25 mouse cellular contexts compared by ENCODE assay signal in the genomic region with DNA sequence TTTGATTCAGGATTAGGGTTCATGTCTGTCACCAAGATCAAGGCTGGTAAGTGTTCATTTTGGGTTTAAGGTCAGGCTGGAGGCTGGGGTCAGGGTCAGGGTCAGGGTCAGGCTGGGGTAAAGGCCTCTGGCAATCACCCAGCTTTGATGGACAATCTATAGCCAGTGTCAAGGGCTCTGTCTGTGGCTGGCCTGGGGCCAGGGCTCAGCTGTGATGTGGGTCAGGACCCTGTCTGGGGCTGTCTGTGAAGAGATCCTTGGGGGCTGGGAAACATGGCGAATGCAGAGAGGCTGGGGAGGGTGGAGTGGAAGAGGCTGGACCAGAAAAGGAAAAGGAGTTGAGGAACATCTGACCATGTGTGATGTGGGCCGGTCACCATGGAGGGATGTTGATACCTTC. TPM values are rescaled to one million over a fixed set of nuclear protein-coding genes. Genes with fewer than 3 reads are reported as not detected.
DNase-seq lines count a peak whose midpoint lies in the region; ATAC-seq and TF ChIP-seq lines count a peak whose summit lies in the region.
"Had no signal": no experiment of that assay in that cellular context is flagged by ENCODE, and none has a peak within 500 bp of the region (broad histone marks: within the 10 kb centered on the region; RNA-seq: fewer than 3 reads in every experiment).

No protein-coding gene starts in this region.

- DNase-seq in forebrain, embryonic 10.5 days (ENCODE audit: extremely low spot score, low spot score) = no peak
- DNase-seq in hindbrain, postnatal 0 days (ENCODE audit: low spot score) = no peak
- DNase-seq in lung, postnatal 10 days = peak; percentile 21
- no peak for DNase-seq in lung, postnatal 25 days (ENCODE audit: low spot score)
- DNase-seq in gastrocnemius, postnatal 36 days = no peak
- DNase-seq: cerebellum, adult 18-20 months; cerebellum, postnatal 14 days; gastrocnemius, postnatal 14 days; kidney, postnatal 14 days; layer of hippocampus, postnatal 36 days; right cerebral cortex, adult 18-20 months; right cerebral cortex, postnatal 4 days; thymus, postnatal 25 days had no signal

- peak overlapping the region; percentile 91; the same call in 1 of the 2 replicates for H3K27ac ChIP-seq in forebrain, embryonic 10.5 days
- H3K27ac ChIP-seq in forebrain, embryonic 12.5 days = no peak overlapping the region
- peak overlapping the region; percentile 25; the same call in 1 of the 2 replicates for H3K27ac ChIP-seq in hindbrain, embryonic 13.5 days
- H3K27ac ChIP-seq in hindbrain, postnatal 0 days = no peak overlapping the region
- no peak overlapping the region for H3K27ac ChIP-seq in liver, embryonic 15.5 days (replicated peaks)

- no peak overlapping the region for H3K4me2 ChIP-seq in forebrain, embryonic 12.5 days
- no peak overlapping the region for H3K4me2 ChIP-seq in hindbrain, embryonic 13.5 days
- H3K4me2 ChIP-seq in hindbrain, postnatal 0 days (ENCODE audit: low read depth, low read length) = no peak overlapping the region
- H3K4me2 ChIP-seq in liver, embryonic 15.5 days = no peak overlapping the region
- H3K4me2 ChIP-seq: embryonic facial prominence, embryonic 15.5 days; hindbrain, embryonic 15.5 days; intestine, embryonic 15.5 days; midbrain, embryonic 12.5 days; stomach, embryonic 15.5 days had no signal

- no peak overlapping the region for H3K9ac ChIP-seq in forebrain, embryonic 12.5 days
- no peak overlapping the region for H3K9ac ChIP-seq in hindbrain, embryonic 13.5 days
- no peak overlapping the region for H3K9ac ChIP-seq in hindbrain, postnatal 0 days (replicated peaks; ENCODE audit: low read length)
- no peak overlapping the region for H3K9ac ChIP-seq in liver, embryonic 15.5 days
- H3K9ac ChIP-seq: embryonic facial prominence, embryonic 15.5 days; hindbrain, embryonic 15.5 days; intestine, embryonic 15.5 days; midbrain, embryonic 12.5 days; stomach, embryonic 15.5 days had no signal

- H3K9me3 ChIP-seq in forebrain, embryonic 10.5 days = no peaks in the 10 kb centered on the region
- H3K9me3 ChIP-seq in forebrain, embryonic 12.5 days = no peaks in the 10 kb centered on the region
- no peaks in the 10 kb centered on the region for H3K9me3 ChIP-seq in hindbrain, embryonic 13.5 days
- no peaks in the 10 kb centered on the region for H3K9me3 ChIP-seq in hindbrain, postnatal 0 days (ENCODE audit: low read length)
- H3K9me3 ChIP-seq in liver, embryonic 15.5 days (replicated peaks) = no peaks in the 10 kb centered on the region
- H3K9me3 ChIP-seq: embryonic facial prominence, embryonic 15.5 days; hindbrain, embryonic 15.5 days; intestine, embryonic 15.5 days; midbrain, embryonic 12.5 days; stomach, embryonic 15.5 days had no signal

- no peak overlapping the region for H3K4me3 ChIP-seq in forebrain, embryonic 10.5 days
- no peak overlapping the region for H3K4me3 ChIP-seq in forebrain, embryonic 12.5 days (replicated peaks)
- no peak overlapping the region for H3K4me3 ChIP-seq in hindbrain, embryonic 13.5 days
- no peak overlapping the region for H3K4me3 ChIP-seq in hindbrain, postnatal 0 days (ENCODE audit: low read length)
- no peak overlapping the region for H3K4me3 ChIP-seq in liver, embryonic 15.5 days (replicated peaks)
- H3K4me3 ChIP-seq: embryonic facial prominence, embryonic 15.5 days; hindbrain, embryonic 15.5 days; intestine, embryonic 15.5 days; midbrain, embryonic 12.5 days; stomach, embryonic 15.5 days had no signal

- peaks cover 43% of the 10 kb centered on the region for H3K4me1 ChIP-seq in forebrain, embryonic 10.5 days
- H3K4me1 ChIP-seq in forebrain, embryonic 12.5 days = peaks cover 33% of the 10 kb centered on the region
- H3K4me1 ChIP-seq in hindbrain, embryonic 13.5 days (replicated peaks) = peaks cover 37% of the 10 kb centered on the region
- H3K4me1 ChIP-seq in hindbrain, postnatal 0 days (ENCODE audit: insufficient read depth, low read length) = peaks cover 17% of the 10 kb centered on the region
- peaks cover 7% of the 10 kb centered on the region for H3K4me1 ChIP-seq in liver, embryonic 15.5 days (replicated peaks)

- intact Hi-C loops in gastrocnemius, postnatal 36 days (cut with DNase I) = no loop called here

- peaks cover 16% of the 10 kb centered on the region for H3K27me3 ChIP-seq in forebrain, embryonic 10.5 days (ENCODE audit: poor library complexity, severe bottlenecking)
- no peaks in the 10 kb centered on the region for H3K27me3 ChIP-seq in forebrain, embryonic 12.5 days
- H3K27me3 ChIP-seq in hindbrain, embryonic 13.5 days = no peaks in the 10 kb centered on the region
- no peaks in the 10 kb centered on the region for H3K27me3 ChIP-seq in hindbrain, postnatal 0 days (ENCODE audit: insufficient read depth, low read length)
- H3K27me3 ChIP-seq in liver, embryonic 15.5 days = 0 out of 2 replicates have a peak, but pooled peaks cover 4% of the 10 kb centered on the region
- H3K27me3 ChIP-seq: embryonic facial prominence, embryonic 15.5 days; hindbrain, embryonic 15.5 days; intestine, embryonic 15.5 days; stomach, embryonic 15.5 days had no signal

- no peaks in the 10 kb centered on the region for H3K36me3 ChIP-seq in forebrain, embryonic 10.5 days (replicated peaks)
- no peaks in the 10 kb centered on the region for H3K36me3 ChIP-seq in forebrain, embryonic 12.5 days (replicated peaks)
- H3K36me3 ChIP-seq in hindbrain, embryonic 13.5 days = no peaks in the 10 kb centered on the region
- no peaks in the 10 kb centered on the region for H3K36me3 ChIP-seq in hindbrain, postnatal 0 days (ENCODE audit: insufficient read depth, low read length)
- H3K36me3 ChIP-seq in liver, embryonic 15.5 days (replicated peaks) = no peaks in the 10 kb centered on the region
- H3K36me3 ChIP-seq: embryonic facial prominence, embryonic 15.5 days; hindbrain, embryonic 15.5 days; intestine, embryonic 15.5 days; midbrain, embryonic 12.5 days; stomach, embryonic 15.5 days had no signal

- no peak for TF ChIP-seq CTCF in hindbrain, postnatal 0 days (IDR thresholded peaks at IDR 0.05; ENCODE audit: low read depth)

- no peak for ATAC-seq in forebrain, embryonic 12.5 days (ENCODE audit: low FRiP score)
- ATAC-seq in hindbrain, embryonic 13.5 days (ENCODE audit: low FRiP score) = no peak
- no peak for ATAC-seq in hindbrain, postnatal 0 days
- peak; percentile 57 for ATAC-seq in liver, embryonic 15.5 days (ENCODE audit: insufficient read depth)
- ATAC-seq: forebrain, embryonic 16.5 days; intestine, embryonic 15.5 days; lung, postnatal 0 days had no signal

- 74% methylated on average over 2 of the region's 2 CpGs for WGBS in forebrain, embryonic 10.5 days
- 67% methylated on average over 2 of the region's 2 CpGs for WGBS in forebrain, embryonic 12.5 days
- 64% methylated on average over 2 of the region's 2 CpGs for WGBS in hindbrain, embryonic 13.5 days
- 69% methylated on average over 2 of the region's 2 CpGs for WGBS in hindbrain, postnatal 0 days
- WGBS in liver, embryonic 15.5 days (ENCODE audit: insufficient replicate concordance) = 50% methylated on average over 2 of the region's 2 CpGs

RNA-seq across cellular contexts. Expression of a gene that starts 29.9 kb away (rescaled TPM):
- 1.2 and 1.3 TPM in 2 replicates for polyA plus RNA-seq in forebrain, embryonic 10.5 days (2016; fragmentation: Nextera tagmentation; extraction: Ambion mirVana)
- 1.5 and 2.4 TPM in 2 replicates for polyA plus RNA-seq in forebrain, embryonic 12.5 days (2016; fragmentation: Nextera tagmentation; extraction: Ambion mirVana)
- 6.6 and 8.1 TPM in 2 replicates for polyA plus RNA-seq in hindbrain, embryonic 13.5 days (2015; fragmentation: Nextera tagmentation; extraction: Ambion mirVana)
- total RNA-seq in hindbrain, postnatal 0 days (2014; rRNA removed) = 36.2 and 40.3 TPM in 2 replicates
- 14.2 and 15.2 TPM in 2 replicates for polyA plus RNA-seq in hindbrain, postnatal 0 days (2015; fragmentation: Nextera tagmentation; extraction: Ambion mirVana)
- polyA plus RNA-seq in liver, embryonic 15.5 days (2015; fragmentation: Nextera tagmentation; extraction: Ambion mirVana) = 0.09 and 0.12 TPM in 2 replicates
- total RNA-seq in gastrocnemius, postnatal 36 days (2021) = 1 to 10 TPM in 1 of 2 experiments, under 1 TPM in 1; 0.97 to 1.8 TPM
- total RNA-seq: megakaryocyte progenitor cell, adult 5-6 weeks; monocyte, adult 5-6 weeks had no signal

RNA-seq across cellular contexts. Expression of a gene that starts 34.0 kb away (rescaled TPM):
- polyA plus RNA-seq in forebrain, embryonic 10.5 days (2016; fragmentation: Nextera tagmentation; extraction: Ambion mirVana) = 47.8 and 50.5 TPM in 2 replicates
- 64.5 and 67.5 TPM in 2 replicates for polyA plus RNA-seq in forebrain, embryonic 12.5 days (2016; fragmentation: Nextera tagmentation; extraction: Ambion mirVana)
- polyA plus RNA-seq in hindbrain, embryonic 13.5 days (2015; fragmentation: Nextera tagmentation; extraction: Ambion mirVana) = 83.8 and 90.6 TPM in 2 replicates
- total RNA-seq in hindbrain, postnatal 0 days (2014; rRNA removed) = 59.4 and 68.0 TPM in 2 replicates
- polyA plus RNA-seq in hindbrain, postnatal 0 days (2015; fragmentation: Nextera tagmentation; extraction: Ambion mirVana) = 67.7 and 70.0 TPM in 2 replicates
- polyA plus RNA-seq in liver, embryonic 15.5 days (2015; fragmentation: Nextera tagmentation; extraction: Ambion mirVana) = 12.2 and 13.1 TPM in 2 replicates
- 10 to 100 TPM; 26.9 to 30.9 TPM for total RNA-seq in gastrocnemius, postnatal 36 days (2021)

RNA-seq across cellular contexts. Expression of a gene that starts 34.2 kb away (rescaled TPM):
- polyA plus RNA-seq in forebrain, embryonic 10.5 days (2016; fragmentation: Nextera tagmentation; extraction: Ambion mirVana) = 0.14 and 0.52 TPM in 2 replicates
- 0.49 and 0.72 TPM in 2 replicates for polyA plus RNA-seq in forebrain, embryonic 12.5 days (2016; fragmentation: Nextera tagmentation; extraction: Ambion mirVana)
- 1.6 and 2.0 TPM in 2 replicates for polyA plus RNA-seq in hindbrain, embryonic 13.5 days (2015; fragmentation: Nextera tagmentation; extraction: Ambion mirVana)
- 0.61 and 1.7 TPM in 2 replicates for total RNA-seq in hindbrain, postnatal 0 days (2014; rRNA removed)
- polyA plus RNA-seq in hindbrain, postnatal 0 days (2015; fragmentation: Nextera tagmentation; extraction: Ambion mirVana) = 1.5 and 2.1 TPM in 2 replicates
- not detected in 2 replicates for polyA plus RNA-seq in liver, embryonic 15.5 days (2015; fragmentation: Nextera tagmentation; extraction: Ambion mirVana)
- under 1 TPM in 1 of 2 experiments, not detected in 1; 0.46 TPM for total RNA-seq in gastrocnemius, postnatal 36 days (2021)
- total RNA-seq: monocyte, adult 5-6 weeks had no signal

RNA-seq across cellular contexts. Expression of a gene that starts 53.9 kb away (rescaled TPM):
- 6.9 and 8.1 TPM in 2 replicates for polyA plus RNA-seq in forebrain, embryonic 10.5 days (2016; fragmentation: Nextera tagmentation; extraction: Ambion mirVana)
- polyA plus RNA-seq in forebrain, embryonic 12.5 days (2016; fragmentation: Nextera tagmentation; extraction: Ambion mirVana) = 9.2 and 12.2 TPM in 2 replicates
- polyA plus RNA-seq in hindbrain, embryonic 13.5 days (2015; fragmentation: Nextera tagmentation; extraction: Ambion mirVana) = 15.3 and 22.1 TPM in 2 replicates
- total RNA-seq in hindbrain, postnatal 0 days (2014; rRNA removed) = 6.0 and 10.1 TPM in 2 replicates
- polyA plus RNA-seq in hindbrain, postnatal 0 days (2015; fragmentation: Nextera tagmentation; extraction: Ambion mirVana) = 18.0 and 21.4 TPM in 2 replicates
- 0.47 and 0.69 TPM in 2 replicates for polyA plus RNA-seq in liver, embryonic 15.5 days (2015; fragmentation: Nextera tagmentation; extraction: Ambion mirVana)
- 1 to 10 TPM in 1 of 2 experiments, under 1 TPM in 1; 0.66 to 1.2 TPM for total RNA-seq in gastrocnemius, postnatal 36 days (2021)
- total RNA-seq: monocyte, adult 5-6 weeks had no signal

RNA-seq across cellular contexts. Expression of a gene that starts 54.1 kb away (rescaled TPM):
- polyA plus RNA-seq in forebrain, embryonic 10.5 days (2016; fragmentation: Nextera tagmentation; extraction: Ambion mirVana) = 419 and 440 TPM in 2 replicates
- 368 and 375 TPM in 2 replicates for polyA plus RNA-seq in forebrain, embryonic 12.5 days (2016; fragmentation: Nextera tagmentation; extraction: Ambion mirVana)
- polyA plus RNA-seq in hindbrain, embryonic 13.5 days (2015; fragmentation: Nextera tagmentation; extraction: Ambion mirVana) = 263 and 295 TPM in 2 replicates
- total RNA-seq in hindbrain, postnatal 0 days (2014; rRNA removed) = 49.9 and 50.1 TPM in 2 replicates
- polyA plus RNA-seq in hindbrain, postnatal 0 days (2015; fragmentation: Nextera tagmentation; extraction: Ambion mirVana) = 326 and 334 TPM in 2 replicates
- 118 and 125 TPM in 2 replicates for polyA plus RNA-seq in liver, embryonic 15.5 days (2015; fragmentation: Nextera tagmentation; extraction: Ambion mirVana)
- total RNA-seq in gastrocnemius, postnatal 36 days (2021) = 10 to 100 TPM; 65.9 to 67.1 TPM

Comparison
In these comparisons a context has a peak if more than half of its experiments do, and no peak if none do; other contexts are left out.
1. H3K27ac ChIP-seq: peak in forebrain, embryonic 10.5 days (single experiment) and hindbrain, embryonic 13.5 days (single experiment); none in forebrain, embryonic 12.5 days (single experiment), hindbrain, postnatal 0 days (single experiment) and liver, embryonic 15.5 days (single experiment).